Mouse (Mus musculus) right cerebral cortex, adult 18-20 months (tissue): ENCODE data around the gene Mt2.
A peak's percentile ranks its signal among the peaks of the same experiment; 100 is the strongest.

ENCODE experiments used
- DNase-seq: peaks from one replicate; pipeline ENCODE4 v3.0.0; 2022; ENCODE audit warnings: mixed read lengths

The Mt2 gene

GRCm38 (mm10) chr8:94199202-94199869 is 26.9 kb downstream of the Mt2 start:
- DNase-seq, result no peak

- no peak for DNase-seq
These were observed 31.6 kb downstream of the Mt2 start for GRCm38 (mm10) chr8:94204043-94204442.

DNA sequence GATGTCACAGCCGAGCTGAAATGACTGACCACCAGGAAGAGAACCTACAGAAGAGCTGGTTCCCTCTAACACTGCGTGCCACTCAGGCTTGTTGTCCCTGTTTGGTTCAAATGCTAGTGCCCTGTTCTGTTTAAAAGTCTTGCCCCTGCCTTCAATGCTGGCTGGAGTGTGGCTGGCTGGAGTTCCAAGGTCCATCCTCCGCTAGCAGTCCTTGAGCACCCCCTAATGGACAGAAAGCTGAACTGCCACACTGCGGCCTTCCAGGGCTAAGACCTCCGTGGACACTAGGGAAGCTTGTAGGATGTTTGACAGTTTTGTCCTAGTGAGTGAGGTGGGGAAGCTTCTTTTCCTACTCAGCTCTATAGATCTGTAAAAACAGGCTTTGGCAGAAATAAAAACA is 33.3 kb downstream of the Mt2 start:
- peak; percentile 42 for DNase-seq

GRCm38 (mm10) chr8:94206256-94206655 is 33.8 kb downstream of the Mt2 start:
- DNase-seq, result no peak

GRCm38 (mm10) chr8:94207491-94207890 is 35.0 kb downstream of the Mt2 start:
- DNase-seq, result no peak

DNA sequence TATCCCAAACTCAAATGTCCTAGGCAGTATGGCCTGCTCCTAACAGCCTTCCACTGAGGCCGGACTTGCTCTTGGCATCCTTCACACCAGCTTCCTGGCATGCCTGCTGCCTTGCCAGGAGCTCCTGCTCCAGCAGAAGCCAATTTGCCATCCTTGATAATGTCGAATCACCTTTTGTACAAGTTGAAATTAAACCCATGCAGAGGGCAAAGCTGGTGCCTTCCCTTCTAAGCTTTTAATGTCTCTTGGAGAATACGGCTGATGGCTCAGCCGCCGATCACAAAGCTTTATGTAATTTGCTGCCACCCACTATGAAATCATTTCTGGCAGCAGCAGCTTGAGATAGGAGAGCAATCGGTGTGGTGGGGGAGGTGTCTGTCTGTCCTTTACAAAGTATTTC is 37.2 kb downstream of the Mt2 start:
- peak; percentile 82 for DNase-seq

DNA sequence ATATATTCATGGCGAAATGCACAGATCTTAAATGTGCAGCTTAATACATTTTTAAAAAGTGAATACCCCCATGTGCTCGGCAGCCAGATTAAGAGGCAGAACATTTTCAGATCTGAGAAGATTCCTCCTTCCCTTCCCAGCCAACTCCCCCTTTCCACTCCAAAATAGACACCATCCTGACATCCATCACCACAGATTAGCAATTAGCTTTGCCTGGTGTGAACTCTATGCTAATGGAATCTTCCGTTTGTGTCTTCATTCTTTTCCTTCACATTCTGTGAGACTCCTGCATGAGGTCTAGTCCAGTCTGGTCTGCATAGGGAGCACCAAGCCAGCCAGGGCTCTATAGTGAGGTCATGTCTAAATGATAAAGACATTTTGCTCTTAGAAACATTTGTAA is 37.8 kb downstream of the Mt2 start:
- peak; percentile 61 for DNase-seq

- DNase-seq, result peak; percentile 18
These were observed 41.4 kb downstream of the Mt2 start for GRCm38 (mm10) chr8:94213819-94214218.

DNA sequence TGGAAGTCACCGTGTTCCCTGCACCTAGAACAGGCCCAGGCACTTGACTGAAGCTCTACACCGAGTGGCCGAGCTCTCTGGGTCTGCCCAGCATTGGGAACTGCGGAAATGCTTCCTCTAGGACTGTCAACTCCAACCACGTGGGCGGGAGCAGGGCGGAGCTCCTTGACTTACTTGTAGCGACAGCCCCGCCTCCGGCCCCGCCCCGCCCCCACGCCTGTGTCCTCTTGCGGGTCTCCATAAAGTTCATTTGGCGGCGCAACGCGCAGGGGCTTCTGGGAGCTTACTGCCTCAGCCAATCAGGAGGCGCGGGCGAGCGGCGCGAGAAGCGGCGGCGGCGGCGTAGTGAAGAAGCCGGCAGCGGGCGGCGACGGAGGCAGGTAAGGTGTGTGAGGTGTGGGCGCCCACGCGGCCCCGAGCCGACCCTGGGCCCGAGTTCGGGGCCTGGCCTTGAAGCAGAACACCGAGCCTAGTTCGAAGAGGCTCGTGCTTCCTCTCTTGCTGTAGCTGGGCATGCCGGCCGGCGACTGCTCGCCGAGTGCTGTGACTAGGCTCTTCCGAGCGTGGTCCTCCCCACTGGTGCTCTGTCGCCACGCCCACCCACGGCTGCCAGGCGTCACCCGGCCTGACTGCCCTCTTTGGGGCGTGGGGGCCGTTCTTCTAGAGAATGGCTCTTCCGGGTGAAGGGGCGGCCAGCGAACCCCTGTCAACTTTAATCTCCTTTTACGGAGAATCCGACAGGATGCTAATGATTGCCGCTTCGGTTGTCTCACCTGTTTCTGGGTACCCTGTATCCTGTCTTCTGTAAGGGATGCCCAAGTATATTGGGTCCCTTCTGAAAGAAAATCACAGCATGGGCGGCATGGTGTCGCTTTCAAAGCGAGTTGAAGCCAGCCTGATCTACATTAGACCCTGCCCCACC is 42.0 kb downstream of the Mt2 start, which contains the start of gene Nup93:
Gene Nup93, plus strand, starts transcription at position 313 of the 922 bp plus-strand sequence.
- peak; percentile 99 for DNase-seq
